Mouse (Mus musculus) T-helper 2 cell (primary cell): ENCODE data around the gene Krt76.

ENCODE experiments used
- in situ Hi-C: fragments of 300-600 bp; cut with MboI, MseI; formaldehyde crosslinking; loops from one replicate; pipeline ENCODE4 v1.15.1; 2025; ENCODE audit warnings: high pct_unique_total_duplicates

The Krt76 gene

DNA sequence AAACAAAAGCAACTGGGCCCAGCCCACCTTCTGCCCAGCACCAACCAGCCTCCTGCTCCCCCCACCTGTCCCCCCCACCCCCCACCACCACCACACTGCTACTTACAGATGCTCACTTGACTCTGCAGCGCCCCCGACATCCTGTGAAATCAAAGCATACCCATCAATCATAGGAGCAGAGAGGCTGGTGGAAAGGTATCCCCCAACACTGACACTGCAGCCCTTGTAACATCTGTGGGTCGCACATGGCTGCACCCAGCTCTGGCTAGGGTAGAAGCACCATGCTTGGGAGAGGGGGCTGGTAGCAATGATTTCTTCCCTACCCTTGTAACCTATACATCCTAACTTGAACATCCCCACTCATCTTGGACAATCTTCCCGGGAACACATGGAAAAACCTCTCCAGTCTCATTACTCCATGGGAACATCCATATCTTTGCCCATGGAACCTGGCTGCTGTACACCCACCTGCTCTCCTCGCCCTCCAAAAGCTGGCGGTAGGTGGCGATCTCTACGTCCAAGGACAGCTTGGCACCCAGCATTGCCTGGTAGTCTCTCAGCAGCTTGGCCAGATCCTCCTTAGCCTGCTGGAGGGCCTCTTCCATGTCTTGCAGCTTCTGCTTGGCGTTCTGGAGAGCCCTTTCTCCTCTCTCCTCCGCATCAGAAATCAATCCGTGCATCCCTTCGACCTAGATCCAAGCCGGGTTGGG lies 32.1 kb downstream of the Krt76 start:
- in situ Hi-C loops: no loop called here

DNA sequence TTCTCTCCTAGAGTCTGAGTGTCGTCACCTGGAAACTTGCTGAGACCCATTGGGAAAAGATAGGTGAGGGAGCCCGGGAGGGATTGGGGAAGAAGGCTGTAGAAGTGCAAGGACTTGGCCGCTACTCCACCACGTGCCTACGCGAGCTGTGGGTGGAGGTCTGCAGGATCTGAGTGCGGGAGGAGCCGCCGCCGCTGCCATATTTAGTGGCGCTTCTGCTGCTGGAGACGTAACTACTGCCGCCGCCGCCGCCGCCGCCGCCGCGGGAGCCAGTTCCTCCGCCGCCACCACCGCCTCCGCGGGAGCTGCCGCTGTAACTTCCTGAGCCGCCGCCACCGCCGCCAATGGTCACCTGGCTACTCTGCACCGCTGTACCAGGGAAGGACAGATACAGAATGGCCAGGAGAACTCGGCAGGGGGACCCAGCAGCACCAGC lies 33.0 kb downstream of the Krt76 start:
- in situ Hi-C loops: no loop called here

DNA sequence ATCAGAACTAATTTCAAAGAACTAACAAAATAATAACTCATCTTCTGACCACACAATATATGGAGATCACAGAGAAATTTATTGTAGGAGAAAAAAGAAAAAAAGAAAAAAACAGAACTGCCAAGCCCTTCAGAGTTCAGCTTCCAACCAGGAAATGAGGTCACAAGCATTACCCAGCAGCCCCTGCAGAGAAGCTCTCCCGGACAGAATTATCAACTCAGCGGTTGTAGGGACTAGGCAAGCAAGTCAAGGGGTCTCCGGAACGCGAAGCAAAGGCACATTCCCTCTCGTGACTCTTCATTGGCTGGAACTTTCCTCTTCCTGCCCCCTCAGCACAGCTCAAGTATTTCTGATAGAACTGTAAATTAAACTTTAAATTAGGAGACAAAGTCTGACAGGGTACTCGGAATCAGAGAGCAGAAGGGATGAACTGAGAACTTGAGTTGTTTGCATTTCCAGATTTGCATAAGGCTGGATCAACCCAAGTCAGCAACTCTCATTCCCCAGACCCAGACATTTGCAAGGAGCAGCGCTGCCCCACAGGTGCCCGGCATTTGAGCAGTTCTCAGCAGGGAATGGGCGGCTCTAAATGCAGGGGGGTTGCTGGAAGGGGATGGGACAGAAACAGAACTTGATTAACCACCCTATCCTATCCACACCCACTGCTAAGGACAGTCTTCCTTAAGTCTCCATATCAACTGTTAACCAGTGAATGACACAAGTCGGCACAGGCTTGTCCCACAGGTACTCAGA lies 33.9 kb downstream of the Krt76 start:
- in situ Hi-C loops: no loop called here

DNA sequence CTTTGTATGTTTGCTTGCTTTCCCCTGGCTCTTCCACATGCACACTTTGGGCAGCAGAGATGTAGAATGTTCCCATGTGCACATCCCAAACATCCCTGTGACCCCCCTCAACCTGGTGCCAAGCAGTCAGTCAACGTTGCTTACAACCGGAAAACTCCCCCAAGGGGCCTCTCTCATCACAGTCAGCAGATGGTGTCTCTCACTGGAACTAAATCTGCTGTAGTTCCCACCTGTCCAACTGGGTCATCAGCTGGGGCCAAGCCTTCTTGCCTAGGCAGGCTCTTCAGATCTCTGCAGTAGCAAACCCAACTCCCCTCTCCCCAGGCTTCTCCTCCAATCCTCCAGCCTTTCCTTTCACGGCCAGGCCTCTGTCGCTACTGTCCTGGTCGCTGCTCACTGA lies 36.0 kb downstream of the Krt76 start:
- in situ Hi-C loops: no loop called here

DNA sequence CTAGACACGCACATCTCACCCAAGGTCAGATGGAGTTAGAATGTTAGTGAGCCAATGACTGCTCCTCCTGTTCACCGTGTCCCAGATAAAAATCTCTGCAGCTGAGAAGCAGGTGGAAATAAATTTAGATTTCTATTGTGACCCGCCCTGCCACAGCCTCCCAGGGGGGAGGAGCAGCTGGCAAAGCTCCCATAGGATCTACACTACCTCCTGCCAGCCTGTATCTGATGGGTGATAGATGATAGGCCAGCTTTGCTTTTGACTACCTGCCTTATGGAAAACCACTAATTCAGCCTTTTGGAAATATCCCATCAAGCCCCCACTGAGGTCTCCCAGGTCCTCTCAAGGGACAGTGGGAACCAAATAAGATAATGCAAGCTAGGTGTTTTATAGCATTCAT lies 37.0 kb downstream of the Krt76 start:
- in situ Hi-C loops: no loop called here

DNA sequence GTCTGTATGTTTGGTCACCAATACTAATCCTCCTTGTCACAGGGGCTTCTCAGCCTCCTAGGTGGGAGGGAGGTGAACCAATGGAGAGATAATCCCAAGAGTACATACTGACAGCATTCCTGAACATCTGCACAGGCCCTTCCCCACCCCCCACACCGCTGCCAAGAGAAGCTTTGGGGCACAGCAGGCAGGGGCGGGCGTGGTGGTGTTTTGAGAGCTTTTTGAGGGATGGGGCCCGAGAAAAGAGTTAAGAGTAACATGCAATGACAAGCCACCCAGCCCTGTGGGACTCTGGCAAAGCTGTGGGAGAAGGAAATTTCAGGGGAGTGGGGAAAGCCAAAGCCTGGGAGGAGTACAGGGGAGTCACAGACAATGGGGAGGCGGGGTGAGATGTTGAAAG lies 38.4 kb downstream of the Krt76 start:
- in situ Hi-C loops: no loop called here

DNA sequence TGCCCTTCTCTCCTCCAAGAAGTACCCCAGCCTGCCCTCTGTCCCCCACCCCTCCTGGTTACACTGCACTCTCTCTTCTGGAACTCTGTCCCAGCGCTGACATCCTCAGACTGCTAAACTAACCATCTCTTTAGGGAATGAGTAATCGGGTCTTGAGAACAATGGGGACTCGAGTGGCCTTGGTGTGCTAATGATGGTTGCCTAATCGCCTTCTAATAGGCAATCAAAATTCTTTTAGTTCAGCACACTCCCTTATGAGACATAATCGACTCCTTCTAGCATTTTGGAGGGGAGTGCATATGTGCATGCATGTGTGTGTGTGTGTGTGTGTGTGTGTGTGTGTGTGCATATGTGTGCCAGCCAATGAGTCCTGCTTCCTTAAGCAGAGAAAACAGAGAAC lies 40.1 kb downstream of the Krt76 start:
- in situ Hi-C loops: no loop called here

DNA sequence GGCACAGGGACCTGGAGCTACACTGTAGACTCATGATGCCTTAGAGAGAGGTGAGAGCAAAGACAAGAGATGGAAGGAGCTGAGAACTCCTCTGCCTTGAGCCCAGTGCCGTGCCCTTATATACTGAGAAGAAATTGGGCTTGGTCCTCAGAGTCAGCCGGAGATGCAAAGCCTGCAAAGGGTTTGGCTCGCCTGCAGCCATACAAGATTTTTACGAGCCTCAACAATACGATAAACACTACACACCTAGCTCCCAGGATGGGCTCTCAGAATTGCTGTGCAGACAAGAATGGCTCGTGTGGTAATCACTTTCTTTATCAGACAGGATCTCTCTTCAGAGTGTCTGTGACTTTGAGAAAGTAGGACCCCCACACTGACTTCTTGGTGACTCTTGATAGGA lies 42.0 kb downstream of the Krt76 start, which contains the start of gene Krt1:
Gene Krt1 (minus strand): TSS at position 101 of the 400 bp plus-strand sequence.
- in situ Hi-C loops: no loop called here

DNA sequence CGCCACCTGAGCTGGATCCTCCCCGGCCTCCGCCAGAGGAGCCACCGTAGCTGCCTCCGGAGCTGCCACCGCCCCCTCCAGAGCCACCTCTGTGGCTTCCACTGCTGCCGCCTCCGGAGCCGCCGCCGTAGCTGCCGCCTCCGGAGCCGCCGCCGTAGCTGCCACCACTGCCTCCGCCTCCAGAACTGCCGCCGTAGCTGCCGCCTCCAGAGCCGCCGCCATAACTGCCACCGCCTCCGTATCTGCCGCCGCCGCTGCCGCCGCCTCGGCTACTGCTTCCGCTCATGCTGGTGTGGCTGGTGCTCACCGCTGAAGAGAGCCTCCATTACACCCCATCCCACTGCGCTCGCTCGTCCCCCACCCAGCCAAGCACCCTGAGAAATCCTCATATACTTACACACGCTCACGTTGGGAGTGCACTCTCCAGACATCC lies 46.7 kb downstream of the Krt76 start:
- in situ Hi-C loops: no loop called here

DNA sequence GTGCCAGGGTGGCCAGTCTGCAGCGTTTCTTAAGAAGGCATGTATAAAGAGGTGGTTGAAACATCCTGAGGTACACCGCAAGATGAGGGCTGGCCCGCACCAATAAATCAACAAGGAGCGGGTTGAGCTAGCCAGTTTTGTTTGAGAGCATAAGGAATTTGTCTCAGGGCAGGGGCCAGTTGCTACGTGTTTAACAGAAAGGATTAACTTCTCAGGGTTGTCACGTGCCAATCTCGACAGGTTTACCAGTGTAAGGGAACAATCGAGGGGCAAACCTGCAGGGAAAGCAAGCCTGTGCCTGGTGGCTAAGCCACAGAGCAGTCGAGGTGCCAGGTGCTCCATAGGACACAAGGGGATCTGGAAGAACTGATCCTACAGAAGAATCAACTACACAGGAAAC lies 49.5 kb downstream of the Krt76 start:
- in situ Hi-C loops: no loop called here

DNA sequence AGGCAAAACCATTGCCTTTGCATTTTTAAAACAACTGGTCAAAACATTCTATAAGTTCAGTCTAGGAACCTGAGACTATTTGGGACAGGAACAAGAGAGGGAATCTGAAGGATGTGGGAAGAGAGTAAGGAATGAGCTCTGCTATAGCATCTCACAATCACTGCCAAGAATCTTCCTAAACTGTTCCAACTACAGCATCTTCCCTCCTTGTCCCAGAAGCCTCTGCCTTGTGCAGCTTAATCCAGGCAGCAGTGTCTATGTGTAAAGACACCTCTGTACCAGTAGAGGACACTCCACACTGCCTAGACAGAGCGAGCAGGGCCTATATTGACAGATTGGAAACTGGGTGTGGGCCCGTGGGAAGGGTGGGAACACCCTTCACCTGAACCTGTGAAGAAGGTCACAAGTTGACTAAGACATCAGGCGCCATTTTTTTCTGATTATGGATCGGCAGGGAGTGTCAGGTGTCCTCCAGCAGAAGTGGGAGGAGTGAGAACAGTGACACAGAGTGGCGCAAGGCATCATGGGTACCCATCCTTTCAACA lies 57.9 kb downstream of the Krt76 start:
- in situ Hi-C loops: no loop called here
